Mouse (Mus musculus): Measurements from ENCODE around the gene Kdf1. TPM values are rescaled to one million over a fixed set of nuclear protein-coding genes. Genes with fewer than 3 reads are reported as not detected.

The Kdf1 gene
- polyA plus RNA-seq, 1 experiment: 3.4 TPM

GRCm38 (mm10) chr4:133497461-133498159 is 21.2 kb upstream of the Kdf1 start:
- TF ChIP-seq POLR2A (IDR thresholded peaks at IDR 0.05; ENCODE audit: control insufficient read depth, low read depth, low read length) (no peak), CTCF (IDR thresholded peaks at IDR 0.05; ENCODE audit: control insufficient read depth, insufficient read depth, insufficient replicate concordance, low read depth, low read length) (no peak)
- no peaks in the 10 kb centered on the region; the same call in 1 of the 2 replicates for H3K27me3 ChIP-seq (ENCODE audit: control insufficient read depth, insufficient read depth, low read length)
- no peak overlapping the region for H3K27ac ChIP-seq (ENCODE audit: control insufficient read depth, insufficient read depth, low read depth, low read length)
- no peaks in the 10 kb centered on the region for H3K36me3 ChIP-seq (ENCODE audit: control insufficient read depth, insufficient read depth, low read length)
- H3K4me3 ChIP-seq (ENCODE audit: control insufficient read depth, low read depth, low read length): peak overlapping the region; percentile 66
- peaks cover 13% of the 10 kb centered on the region for H3K4me1 ChIP-seq (ENCODE audit: control insufficient read depth, insufficient read depth, low read length)

- Histone ChIP-seq H3K27me3 (ENCODE audit: control insufficient read depth, insufficient read depth, low read length) (no peaks in the 10 kb centered on the region; the same call in 1 of the 2 replicates), H3K4me3 (ENCODE audit: control insufficient read depth, low read depth, low read length) (peak within 1 kb of the TSS; percentile 66), H3K4me1 (ENCODE audit: control insufficient read depth, insufficient read depth, low read length) (peaks cover 12% of the 10 kb centered on the region), H3K36me3 (ENCODE audit: control insufficient read depth, insufficient read depth, low read length) (no peaks in the 10 kb centered on the region), H3K27ac (ENCODE audit: control insufficient read depth, insufficient read depth, low read depth, low read length) (no peak within 1 kb of the TSS)
- TF ChIP-seq POLR2A (IDR thresholded peaks at IDR 0.05; ENCODE audit: control insufficient read depth, low read depth, low read length) (no peak), CTCF (IDR thresholded peaks at IDR 0.05; ENCODE audit: control insufficient read depth, insufficient read depth, insufficient replicate concordance, low read depth, low read length) (no peak)
Observed at GRCm38 (mm10) chr4:133498160-133498724, 20.5 kb upstream of the Kdf1 start, which contains the start of gene Trnp1. Gene Trnp1, minus strand, starts transcription at chr4:133498550.

DNA sequence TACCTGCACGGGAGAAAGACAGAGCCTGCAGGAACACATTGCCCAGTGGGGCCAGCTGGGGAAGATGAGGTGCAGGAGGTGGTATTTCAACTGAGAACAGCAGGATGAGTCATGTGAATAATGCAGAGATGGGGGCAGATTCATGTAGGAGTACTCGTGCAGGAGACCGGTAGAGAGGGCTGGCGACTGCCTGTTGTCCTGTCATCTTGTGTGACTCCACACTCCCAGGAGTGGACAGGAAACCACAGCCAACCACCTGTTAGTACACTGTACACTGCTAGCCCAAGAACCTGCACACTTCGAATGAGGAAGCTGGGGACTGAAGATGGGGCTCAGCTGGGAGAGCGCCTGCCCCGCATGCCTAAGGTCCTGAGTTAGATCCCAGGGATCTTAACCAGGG is 17.2 kb upstream of the Kdf1 start:
- H3K36me3 ChIP-seq (ENCODE audit: control insufficient read depth, insufficient read depth, low read length): no peaks in the 10 kb centered on the region
- H3K4me1 ChIP-seq (ENCODE audit: control insufficient read depth, insufficient read depth, low read length): peaks cover 8% of the 10 kb centered on the region
- TF ChIP-seq POLR2A (IDR thresholded peaks at IDR 0.05; ENCODE audit: control insufficient read depth, low read depth, low read length) (no peak), CTCF (IDR thresholded peaks at IDR 0.05; ENCODE audit: control insufficient read depth, insufficient read depth, insufficient replicate concordance, low read depth, low read length) (no peak)
- no peak overlapping the region for H3K27ac ChIP-seq (ENCODE audit: control insufficient read depth, insufficient read depth, low read depth, low read length)
- no peak overlapping the region for H3K4me3 ChIP-seq (ENCODE audit: control insufficient read depth, low read depth, low read length)
- H3K27me3 ChIP-seq (ENCODE audit: control insufficient read depth, insufficient read depth, low read length): no peaks in the 10 kb centered on the region; the same call in 1 of the 2 replicates

GRCm38 (mm10) chr4:133504300-133504699 is 14.5 kb upstream of the Kdf1 start:
- Histone ChIP-seq H3K4me1 (ENCODE audit: control insufficient read depth, insufficient read depth, low read length) (no peaks in the 10 kb centered on the region), H3K27me3 (ENCODE audit: control insufficient read depth, insufficient read depth, low read length) (no peaks in the 10 kb centered on the region), H3K36me3 (ENCODE audit: control insufficient read depth, insufficient read depth, low read length) (no peaks in the 10 kb centered on the region), H3K27ac (ENCODE audit: control insufficient read depth, insufficient read depth, low read depth, low read length) (no peak overlapping the region), H3K4me3 (ENCODE audit: control insufficient read depth, low read depth, low read length) (no peak overlapping the region)
- no peak for TF ChIP-seq POLR2A (IDR thresholded peaks at IDR 0.05; ENCODE audit: control insufficient read depth, low read depth, low read length)
- no peak for TF ChIP-seq CTCF (IDR thresholded peaks at IDR 0.05; ENCODE audit: control insufficient read depth, insufficient read depth, insufficient replicate concordance, low read depth, low read length)

DNA sequence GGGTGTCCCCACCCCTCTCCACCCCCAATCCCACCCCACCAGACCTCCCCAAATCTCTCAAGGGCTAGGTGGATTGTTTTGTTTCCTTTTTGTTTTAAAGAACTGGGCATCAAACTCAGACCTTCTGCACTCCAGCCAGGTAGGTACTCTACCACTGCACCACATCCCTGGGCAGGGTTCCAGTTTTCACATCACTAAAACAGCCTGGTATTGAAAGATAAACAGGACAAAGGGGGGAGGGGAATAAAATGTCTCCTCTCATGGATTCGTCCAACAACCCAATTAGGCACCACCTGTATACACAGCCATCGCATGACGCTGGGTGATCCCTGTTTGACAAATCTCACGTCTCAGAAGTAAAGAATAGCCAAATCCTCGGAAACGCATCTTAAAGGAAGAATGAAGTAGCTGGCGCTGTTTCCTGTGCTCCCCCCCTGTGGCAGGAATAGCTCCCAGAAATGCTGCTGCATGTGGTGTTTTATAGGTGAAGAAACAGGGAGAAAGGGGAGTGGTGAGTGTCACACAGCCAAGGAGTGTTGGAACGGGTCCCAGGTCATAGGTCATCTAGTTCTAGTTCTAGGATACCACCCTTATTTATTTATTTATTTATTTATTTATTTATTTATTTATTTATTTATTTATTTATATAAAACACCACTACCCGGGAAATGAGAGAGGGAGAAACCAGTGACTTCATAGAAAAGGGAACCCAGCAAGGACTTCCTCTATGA is 13.8 kb upstream of the Kdf1 start:
- H3K27me3 ChIP-seq (ENCODE audit: control insufficient read depth, insufficient read depth, low read length): no peaks in the 10 kb centered on the region
- TF ChIP-seq POLR2A (IDR thresholded peaks at IDR 0.05; ENCODE audit: control insufficient read depth, low read depth, low read length): no peak
- no peak for TF ChIP-seq CTCF (IDR thresholded peaks at IDR 0.05; ENCODE audit: control insufficient read depth, insufficient read depth, insufficient replicate concordance, low read depth, low read length)
- no peaks in the 10 kb centered on the region for H3K36me3 ChIP-seq (ENCODE audit: control insufficient read depth, insufficient read depth, low read length)
- no peak overlapping the region for H3K27ac ChIP-seq (ENCODE audit: control insufficient read depth, insufficient read depth, low read depth, low read length)
- H3K4me3 ChIP-seq (ENCODE audit: control insufficient read depth, low read depth, low read length): no peak overlapping the region
- no peaks in the 10 kb centered on the region for H3K4me1 ChIP-seq (ENCODE audit: control insufficient read depth, insufficient read depth, low read length)

DNA sequence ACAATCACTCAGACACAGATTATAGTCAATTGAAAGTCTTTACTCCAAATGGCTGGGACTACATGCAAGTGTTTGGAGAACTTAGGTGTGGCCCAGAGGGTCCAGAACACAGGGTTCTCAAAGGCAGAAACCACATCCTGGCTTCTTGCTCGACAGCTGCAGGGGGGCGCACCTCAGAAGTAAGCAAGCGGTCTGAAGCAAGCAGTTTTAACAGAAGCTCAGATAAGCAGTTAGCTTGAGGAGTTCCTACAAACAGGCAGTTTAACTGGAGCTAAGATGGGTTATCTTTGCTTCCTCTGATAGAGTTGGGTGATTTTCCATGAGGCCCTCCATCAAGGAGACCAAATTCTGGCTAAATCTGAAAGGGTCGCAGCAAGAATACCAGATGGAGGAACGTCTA is 12.2 kb upstream of the Kdf1 start:
- Histone ChIP-seq H3K27ac (ENCODE audit: control insufficient read depth, insufficient read depth, low read depth, low read length) (no peak overlapping the region), H3K27me3 (ENCODE audit: control insufficient read depth, insufficient read depth, low read length) (no peaks in the 10 kb centered on the region), H3K4me3 (ENCODE audit: control insufficient read depth, low read depth, low read length) (no peak overlapping the region), H3K4me1 (ENCODE audit: control insufficient read depth, insufficient read depth, low read length) (no peaks in the 10 kb centered on the region), H3K36me3 (ENCODE audit: control insufficient read depth, insufficient read depth, low read length) (no peaks in the 10 kb centered on the region)
- TF ChIP-seq POLR2A (IDR thresholded peaks at IDR 0.05; ENCODE audit: control insufficient read depth, low read depth, low read length) (no peak), CTCF (IDR thresholded peaks at IDR 0.05; ENCODE audit: control insufficient read depth, insufficient read depth, insufficient replicate concordance, low read depth, low read length) (no peak)

DNA sequence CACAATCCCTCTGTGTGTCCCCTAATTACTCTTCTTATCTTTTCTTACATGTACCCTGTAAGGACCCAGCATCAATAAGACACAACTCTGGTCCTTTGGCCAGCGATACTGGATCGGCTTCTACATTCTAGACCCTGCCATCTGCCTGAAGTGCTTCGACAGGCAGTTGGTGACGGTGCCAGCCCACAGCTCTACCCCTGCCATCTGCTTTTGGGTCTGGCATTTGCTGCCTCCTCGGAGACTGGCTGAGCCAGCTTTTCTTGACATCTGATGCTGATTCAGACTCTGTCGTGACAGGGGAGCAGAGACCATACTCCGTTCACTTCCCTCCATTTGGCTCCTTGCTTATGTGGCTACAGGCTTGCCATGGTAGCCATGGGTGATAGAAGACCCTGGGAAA is 9.8 kb upstream of the Kdf1 start:
- Histone ChIP-seq H3K27me3 (ENCODE audit: control insufficient read depth, insufficient read depth, low read length) (no peaks in the 10 kb centered on the region), H3K27ac (ENCODE audit: control insufficient read depth, insufficient read depth, low read depth, low read length) (no peak overlapping the region), H3K36me3 (ENCODE audit: control insufficient read depth, insufficient read depth, low read length) (no peaks in the 10 kb centered on the region), H3K4me3 (ENCODE audit: control insufficient read depth, low read depth, low read length) (no peak overlapping the region), H3K4me1 (ENCODE audit: control insufficient read depth, insufficient read depth, low read length) (no peaks in the 10 kb centered on the region)
- TF ChIP-seq POLR2A (IDR thresholded peaks at IDR 0.05; ENCODE audit: control insufficient read depth, low read depth, low read length): no peak
- no peak for TF ChIP-seq CTCF (IDR thresholded peaks at IDR 0.05; ENCODE audit: control insufficient read depth, insufficient read depth, insufficient replicate concordance, low read depth, low read length)
